Mouse (Mus musculus) lung, adult 18-20 months (tissue): Measurements from ENCODE around the gene Sdhc.
"Not testable (repeated sequence)": the region's sequence is repeated elsewhere in the genome, so short reads cannot be mapped to it uniquely, and the experiment has no call there.

Source experiments
- DNase-seq, 2 experiments: peaks; one replicate each; pipeline ENCODE4 v3.0.0; 2022; ENCODE audit warnings: mixed read lengths in 2 of 2

Sdhc gene

DNA sequence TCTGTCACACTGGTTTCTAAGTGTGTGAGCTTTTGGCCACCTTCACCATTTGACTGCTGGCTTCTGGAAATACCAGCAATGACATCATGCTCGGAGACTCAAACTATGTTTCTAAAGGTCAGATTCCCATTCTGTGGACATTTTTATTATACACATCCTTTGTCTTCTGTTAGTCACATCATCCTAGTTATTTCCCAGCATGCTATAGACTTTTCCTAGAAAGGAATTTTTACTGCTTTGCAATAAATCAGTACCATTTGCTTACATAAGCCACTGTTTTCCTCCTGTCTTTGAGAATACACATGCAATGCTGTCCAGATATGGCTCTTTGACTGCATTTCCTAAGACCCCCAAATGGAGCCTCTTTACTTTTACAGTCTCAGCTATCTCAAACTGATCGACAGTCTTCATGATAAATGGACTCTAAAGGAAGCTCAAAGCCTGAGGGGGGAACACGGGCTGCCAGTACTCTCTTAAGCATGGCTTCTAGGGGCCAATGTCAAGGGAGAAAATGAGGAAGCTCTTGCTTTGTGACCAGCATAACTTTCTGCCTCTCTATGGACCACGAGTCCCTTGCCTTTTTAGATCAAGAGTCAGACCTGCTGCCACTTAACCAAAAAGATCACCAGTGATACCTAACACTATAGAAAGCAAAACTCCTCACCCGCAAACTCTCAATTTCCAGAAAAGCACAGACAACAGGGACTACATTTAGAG is 15.4 kb upstream of the Sdhc start:
- no peak for DNase-seq

DNA sequence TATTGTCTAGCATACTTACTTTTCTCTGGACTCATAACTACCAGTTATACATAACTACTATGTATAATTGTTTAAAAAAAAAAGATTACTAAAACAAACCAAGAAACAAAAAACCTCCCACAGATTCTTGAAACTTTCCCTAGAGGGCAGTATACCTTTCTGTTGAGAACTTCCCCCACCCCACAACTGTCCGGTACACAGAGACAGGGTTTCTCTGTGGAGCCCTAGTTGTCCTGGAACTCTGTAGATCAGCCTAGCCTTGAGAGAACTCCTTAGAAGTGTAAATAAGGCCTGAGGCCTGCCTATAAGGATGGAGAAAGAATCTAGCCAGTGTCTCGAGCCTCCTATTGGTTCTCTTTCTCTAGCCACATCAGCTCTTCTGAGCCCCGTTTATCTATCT is 13.9 kb upstream of the Sdhc start:
- no peak for DNase-seq

DNA sequence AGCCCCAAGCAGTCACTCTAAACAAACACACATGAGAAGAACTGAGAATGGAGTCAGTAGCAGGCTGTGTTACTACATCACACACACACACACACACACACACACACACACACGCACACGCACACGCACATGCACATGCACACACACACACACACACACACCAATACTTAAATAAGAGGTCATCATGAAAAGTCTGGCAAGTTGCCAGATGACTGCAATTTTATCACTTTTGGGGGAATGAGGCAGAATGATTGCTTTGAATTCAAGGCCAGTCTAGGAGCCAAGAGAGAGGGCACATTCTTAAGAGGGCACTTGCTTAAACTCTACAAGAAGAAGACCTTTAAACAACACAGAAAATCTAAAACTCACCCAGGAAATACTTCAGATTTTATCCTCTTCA is 12.1 kb upstream of the Sdhc start:
- no peak for DNase-seq

DNA sequence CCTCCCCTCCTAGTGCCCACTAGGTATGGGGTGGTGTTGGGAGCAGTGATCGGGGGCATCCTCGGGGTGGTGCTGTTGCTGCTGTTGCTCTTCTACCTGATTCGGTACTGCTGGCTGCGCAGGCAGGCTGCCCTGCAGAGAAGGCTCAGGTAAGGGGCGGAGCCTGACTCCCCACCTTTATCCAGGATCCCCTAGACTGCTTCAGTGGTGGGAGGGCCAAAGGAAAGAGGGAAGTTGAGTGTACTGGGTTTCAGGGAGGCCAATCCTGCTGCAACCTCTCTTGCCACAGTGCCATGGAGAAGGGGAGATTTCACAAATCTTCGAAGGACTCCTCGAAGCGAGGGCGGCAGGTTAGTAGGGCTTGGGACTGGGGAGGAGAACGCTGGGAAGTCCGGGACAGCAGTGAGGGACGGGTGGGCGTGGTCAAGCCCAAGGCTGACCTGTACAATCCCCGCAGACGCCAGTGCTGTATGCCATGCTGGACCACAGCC is 9.1 kb upstream of the Sdhc start:
- DNase-seq: peak; percentile 62 to 73

DNA sequence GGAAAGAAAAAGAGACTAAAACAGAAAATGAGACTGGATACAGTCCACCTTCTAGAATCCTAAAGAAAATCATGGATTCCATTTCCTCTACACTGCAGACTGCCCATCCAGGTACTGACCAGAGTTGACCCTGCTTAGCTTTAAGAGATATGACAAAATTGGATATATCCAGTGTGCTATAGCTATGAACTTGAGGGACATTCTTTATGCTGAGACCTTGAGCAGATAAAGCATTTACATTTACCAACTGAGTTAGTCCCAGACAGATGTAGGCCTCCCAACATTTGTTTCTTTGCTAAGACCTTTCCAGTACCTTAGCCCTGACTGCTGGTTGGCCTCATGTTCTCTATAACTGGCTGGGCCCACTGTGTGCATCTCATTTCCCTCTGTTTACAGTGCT is 7.6 kb upstream of the Sdhc start:
- no peak for DNase-seq

DNA sequence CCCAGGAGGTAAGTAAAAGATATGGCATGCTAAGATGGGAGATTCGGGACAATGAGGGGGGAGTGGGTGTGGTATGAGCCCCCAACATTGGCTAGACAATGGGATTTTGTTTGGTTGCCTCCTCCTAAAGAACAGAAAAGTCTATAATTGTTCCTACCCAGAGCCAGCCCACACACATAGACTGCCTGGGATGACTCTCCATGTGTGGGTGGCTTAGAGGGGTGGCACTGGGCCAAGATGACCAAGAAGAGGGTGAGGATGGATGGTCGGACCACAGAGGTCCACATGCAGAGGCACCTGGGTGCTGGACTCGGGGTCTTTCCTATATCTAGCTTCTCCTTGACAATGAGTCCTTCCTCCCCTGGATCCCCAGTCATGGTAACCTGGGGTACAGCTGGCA is 6.2 kb upstream of the Sdhc start:
- DNase-seq: no peak

DNA sequence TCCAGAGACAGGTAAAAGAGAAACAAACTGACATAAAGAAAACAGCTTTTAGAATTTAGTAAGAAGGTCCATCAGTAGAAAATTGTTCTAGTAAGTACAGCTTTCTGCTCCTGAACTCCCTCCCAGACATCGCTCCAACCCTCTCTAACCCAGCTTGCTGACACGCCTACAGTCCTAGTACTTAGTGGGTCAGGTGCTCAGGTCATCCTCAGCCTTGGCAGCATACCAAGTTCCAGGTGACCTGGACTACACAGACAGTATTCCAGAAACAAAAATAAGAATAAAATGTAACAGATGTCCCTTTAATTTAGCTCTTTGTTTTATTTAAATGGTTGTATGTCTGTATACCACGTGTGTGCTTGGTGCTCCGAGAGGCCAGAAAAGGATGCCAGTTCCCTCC is 1.6 kb upstream of the Sdhc start:
- peak; percentile 18 to 22 for DNase-seq

DNA sequence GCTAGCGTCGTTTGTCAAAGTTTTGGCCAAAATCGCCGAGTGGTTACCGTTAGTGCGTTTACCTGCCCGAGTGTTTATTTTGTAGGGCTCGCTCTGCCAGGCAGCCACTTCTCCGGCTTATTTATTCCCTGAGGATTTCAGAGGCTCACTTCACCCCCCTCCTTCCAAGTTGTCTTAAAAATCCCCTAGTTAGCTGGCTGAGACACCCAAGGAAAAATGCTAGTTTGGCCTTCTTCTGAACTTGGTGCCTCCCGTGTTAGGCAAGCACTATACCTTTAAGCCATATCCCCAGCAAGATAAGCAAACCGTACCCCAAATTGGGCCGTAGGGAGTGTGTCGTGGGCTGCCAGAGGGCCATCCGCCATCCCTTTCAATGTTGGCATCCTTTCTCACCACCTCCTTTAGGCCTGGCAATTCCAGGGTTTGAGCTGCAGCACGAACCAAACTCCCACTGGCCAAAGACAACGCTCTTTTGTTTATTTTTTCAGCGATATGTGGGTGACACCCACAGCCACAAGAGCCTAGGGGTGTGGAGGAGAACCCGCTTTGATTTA is 512 bp upstream of the Sdhc start:
- peak; percentile 5 to 12 for DNase-seq

DNA sequence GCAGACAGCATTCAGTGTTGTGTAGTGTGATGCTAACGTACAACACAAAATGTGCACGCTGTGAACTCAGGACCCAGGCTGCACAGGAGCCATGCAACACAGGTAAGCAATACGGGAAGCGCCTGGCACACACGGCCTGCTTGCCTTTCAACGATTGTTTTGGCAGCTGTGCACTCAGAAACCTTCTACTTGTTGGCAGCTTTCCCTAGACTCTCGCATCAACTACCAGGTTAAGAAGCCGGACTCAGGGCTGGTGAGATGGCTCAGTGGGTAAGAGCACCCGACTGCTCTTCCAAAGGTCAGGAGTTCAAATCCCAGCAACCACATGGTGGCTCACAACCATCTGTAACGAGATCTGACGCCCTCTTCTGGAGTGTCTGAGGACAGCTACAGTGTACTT is 7.4 kb downstream of the Sdhc start:
- peak; percentile 11 to 23 for DNase-seq

DNA sequence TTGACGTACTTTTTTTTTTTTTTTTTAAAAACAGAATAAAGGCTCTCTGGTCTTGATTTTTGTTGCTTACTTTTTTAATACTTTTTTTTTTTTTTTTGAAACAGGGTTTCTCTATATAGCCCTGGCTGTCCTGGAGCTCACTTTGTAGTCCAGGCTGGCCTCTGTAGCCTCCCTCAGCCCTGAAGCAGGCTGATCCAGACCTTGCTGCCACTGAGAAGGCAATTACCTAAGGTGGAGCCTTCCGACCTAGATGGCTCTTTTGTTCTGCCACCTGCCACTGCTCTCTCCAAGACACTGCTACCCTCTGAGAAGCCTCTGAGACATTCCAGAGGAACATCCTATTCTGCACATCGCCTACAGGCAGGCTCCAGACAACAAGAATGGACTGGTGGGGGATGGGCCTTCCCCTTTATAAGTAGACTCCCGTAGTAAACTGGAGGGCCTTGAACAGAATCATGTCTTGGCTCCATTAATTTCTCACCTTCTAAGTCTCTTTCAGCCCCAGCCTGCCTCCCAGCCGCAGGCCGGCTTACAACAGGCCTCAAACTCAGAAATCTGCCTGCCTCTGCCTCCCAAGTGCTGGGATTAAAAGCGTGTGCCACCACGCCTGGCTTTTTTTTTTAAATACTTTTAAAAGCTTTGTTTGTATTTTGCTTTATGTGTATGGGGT is 12.8 kb downstream of the Sdhc start:
- DNase-seq: not testable (repeated sequence)

DNA sequence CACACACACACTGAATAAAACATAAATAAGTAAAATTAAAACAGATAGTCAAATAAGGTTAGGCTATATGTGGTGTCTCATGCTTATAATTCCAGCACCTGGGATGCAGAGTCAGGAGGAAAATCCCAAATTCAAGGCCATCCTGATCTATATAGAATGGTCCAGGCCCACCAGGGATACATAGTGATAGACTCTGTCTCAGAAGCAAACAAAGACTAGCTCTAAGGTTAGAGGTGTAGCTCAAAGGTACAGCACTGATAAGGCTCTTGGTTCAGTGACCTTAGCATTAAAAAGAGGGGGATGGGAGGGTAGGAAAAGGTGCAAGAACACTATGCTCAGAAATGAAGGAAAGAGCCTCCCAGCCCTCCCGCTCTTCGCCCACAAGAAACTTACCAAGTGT is 14.8 kb downstream of the Sdhc start:
- DNase-seq: no peak

DNA sequence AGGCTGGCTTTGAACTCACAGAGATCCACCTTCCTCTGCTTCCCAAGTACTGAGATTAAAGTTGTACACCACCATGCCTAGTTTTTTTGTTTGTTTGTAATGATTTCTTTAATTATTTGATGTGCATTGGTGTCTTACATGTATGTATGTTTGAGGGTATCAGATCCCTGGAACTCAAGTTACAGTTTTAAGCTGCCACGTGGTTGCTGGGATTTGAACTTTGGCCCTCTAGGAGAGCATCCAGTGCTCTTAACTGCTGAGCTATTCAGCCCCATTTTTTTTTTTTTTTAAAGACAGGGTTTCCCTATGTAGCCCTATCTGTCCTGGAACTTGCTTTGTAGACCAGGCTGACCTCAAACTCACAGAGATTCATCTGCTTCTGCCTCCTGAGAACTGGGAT is 19.4 kb downstream of the Sdhc start:
- DNase-seq: no peak

DNA sequence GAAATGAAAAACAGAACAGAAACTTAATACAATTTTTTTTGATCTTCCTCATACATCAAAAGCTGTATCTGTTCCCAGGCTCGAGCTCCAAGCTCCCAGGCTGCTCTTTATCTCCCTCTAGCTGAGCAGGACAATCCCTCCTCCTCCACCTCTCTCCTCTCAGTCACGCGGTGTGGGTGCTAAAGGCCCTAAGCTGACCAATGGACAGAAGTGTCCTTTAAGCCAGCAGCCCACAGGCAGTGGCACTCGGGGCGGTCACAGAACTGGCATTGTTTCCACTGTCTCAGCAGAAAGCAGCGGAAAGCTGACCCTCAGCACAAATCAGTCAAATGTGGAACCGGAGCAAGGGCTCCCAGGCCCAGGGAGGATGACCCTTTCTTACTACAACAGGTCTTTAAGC is 21.2 kb downstream of the Sdhc start:
- DNase-seq: peak; percentile 13 to 27

DNA sequence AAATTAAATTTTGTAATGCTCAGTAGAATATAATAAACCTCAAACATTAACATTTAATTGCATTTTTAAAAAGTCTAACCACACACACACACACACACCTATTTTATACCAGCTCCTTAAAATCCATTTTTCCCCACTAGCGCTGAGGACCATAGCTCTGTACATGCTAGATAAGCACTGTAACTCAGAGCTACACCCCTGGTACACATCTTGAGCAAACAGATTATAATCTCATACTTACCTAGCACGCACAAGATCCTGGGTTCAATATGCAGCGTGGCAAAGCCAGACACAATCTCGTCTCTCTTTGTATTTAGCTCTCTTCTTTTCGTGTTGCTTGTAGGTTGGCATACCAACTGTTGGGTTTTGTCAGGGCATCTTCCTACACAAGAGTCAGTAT is 26.0 kb downstream of the Sdhc start:
- no peak for DNase-seq

DNA sequence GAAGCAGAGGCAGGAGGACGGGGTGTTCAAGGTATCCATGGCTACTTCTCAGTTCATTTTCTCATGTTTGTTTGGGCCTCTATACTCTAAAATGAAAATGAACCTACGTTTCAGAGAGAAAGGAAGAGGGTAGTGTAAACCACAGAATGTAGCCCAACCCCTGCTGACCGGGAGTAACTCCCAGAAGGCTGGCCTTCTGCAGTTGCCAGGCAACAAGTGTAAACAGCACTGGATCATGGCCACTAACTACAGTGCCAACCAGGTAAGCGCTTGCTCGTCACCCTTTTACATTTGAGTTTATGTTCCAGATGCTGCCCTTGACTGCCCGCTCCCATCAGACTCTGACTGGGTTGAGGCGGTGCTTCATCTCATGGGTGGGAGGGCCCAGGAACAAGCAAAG is 27.5 kb downstream of the Sdhc start:
- DNase-seq: peak; percentile 64 to 76

DNA sequence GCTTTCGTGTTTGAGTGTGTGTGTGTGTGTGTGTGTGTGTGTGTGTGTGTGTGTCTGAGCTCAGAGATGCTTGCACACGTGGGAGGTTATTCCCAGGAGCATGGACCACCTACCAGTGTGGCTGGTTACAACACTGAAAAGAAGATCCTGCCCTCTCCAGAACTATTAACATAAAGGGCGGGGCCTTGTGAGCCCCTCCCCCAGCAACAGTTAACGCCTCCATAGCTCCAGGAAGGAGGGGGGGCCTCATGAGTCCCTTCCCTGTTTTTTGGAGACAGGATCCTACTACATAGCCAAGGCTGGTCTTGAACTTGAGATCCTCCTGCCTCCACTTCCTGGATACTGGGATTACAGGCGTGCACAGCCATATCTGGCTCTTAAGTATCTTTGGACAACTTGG is 28.6 kb downstream of the Sdhc start:
- DNase-seq: no peak

DNA sequence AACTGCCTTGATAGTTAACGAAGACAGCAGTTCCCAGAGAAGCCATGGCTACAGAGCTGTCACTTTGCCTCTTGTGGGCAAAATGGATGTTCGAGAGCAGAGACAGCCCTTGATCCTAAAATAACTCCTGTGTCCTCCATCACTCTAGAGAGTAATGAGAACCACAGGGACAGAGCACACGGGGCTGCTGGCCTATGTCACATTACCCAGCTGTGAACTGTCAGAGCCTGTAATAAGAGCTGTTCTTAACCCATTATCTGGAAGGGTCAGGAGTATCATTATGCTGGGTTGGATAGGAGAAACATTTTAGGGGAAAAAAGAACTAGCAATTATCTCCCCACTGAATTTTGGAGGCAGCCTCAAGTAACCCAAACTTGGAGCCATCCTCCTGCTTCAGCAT is 29.5 kb downstream of the Sdhc start:
- no peak for DNase-seq

DNA sequence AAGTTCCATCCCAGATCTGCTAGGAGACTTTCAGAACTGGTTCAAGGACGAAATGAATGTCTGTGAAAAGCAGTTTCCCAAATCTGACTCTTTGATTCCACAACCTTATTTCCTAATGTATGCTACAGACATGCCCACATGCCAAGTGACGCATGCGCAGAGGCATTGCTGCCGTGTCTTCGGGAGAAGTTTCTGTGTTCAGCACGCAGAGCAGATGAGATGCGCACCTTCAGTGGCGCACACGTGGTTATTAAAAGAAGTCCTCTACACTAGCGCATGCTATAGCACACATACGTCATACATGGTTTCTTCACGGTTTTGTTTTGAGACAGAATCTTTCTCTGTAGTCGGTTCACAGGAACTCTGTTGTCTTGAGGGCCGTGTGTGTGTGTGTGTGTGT is 31.0 kb downstream of the Sdhc start:
- no peak for DNase-seq

DNA sequence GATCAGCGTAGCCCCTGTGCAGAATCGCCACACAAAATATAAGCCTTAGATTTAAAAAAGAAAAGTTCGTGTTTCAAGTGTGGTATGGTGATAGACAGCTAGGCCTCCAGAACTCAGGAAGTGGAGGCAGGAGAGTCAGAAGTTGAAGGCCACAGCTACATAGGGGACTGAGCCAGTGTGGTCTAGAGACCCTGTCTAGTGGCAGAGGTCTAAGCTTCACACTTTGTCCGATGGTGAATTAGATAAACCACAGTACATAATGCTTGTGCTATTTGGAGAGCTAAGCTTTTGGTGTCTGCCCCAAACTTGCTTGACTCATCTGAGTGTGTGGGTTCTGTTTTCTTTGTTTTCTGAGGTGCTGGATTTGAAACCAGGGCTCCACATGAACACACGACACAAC is 31.4 kb downstream of the Sdhc start:
- no peak for DNase-seq

DNA sequence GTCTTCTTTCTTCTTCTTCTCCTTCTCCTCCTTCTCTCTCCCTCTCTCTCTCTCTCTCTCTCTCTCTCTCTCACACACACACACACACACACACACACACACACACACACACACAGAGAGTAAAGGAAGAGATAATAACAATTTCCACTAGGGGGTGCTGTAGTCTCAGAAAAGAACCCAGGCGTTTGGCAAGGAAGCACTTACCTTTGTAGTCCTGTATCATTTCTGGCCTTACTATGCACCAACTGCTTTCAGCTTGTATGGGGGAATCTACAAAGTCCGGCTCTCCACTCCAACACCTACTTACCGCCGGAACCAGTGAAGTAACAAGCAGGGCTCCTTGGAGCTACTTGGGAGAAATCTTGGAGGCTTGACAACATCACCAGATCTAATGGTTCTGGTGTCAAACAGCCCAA is 32.1 kb downstream of the Sdhc start:
- DNase-seq: peak; percentile 45 to 67

DNA sequence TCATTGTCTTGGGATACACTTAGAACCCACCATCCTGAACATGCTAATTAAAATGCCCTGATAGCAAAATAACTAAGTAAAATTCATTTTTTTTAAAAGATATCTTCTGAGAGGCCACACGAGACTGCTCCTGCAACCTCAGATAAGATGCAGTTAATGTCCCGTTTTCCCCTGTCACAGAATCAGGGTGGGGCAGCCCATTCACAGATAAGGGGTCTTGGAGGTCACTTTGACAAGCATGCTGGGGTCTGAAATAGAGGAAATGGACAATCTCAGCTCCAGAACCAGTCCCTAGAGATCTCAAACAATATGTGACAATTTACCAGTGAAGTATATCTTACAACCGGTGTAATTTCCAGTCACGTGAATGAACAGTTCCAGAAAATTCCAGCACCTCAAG is 34.1 kb downstream of the Sdhc start:
- no peak for DNase-seq

DNA sequence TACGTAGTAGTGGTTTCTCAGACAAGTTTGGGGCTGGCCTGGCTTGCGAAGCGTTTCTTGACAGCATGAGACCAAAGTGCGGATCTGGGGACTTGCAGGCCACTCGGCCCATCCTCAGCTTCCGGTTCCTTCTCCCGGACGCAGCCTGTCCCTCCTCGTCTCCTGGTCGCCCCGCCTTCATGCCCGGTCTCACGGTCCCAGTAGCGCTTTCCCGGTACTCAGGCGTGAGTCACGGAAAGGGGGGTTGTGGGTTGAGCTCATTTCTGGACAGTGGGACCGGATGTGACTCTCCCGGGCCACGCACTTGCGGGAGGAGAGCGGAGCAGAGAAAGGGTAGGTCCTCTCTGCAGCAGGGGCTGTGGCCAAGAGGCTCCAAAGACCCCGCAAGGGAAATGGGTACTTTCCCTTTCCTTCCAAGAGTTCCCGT is 36.5 kb downstream of the Sdhc start, which contains the start of gene Cfap126:
Gene Cfap126 (plus strand): TSS at position 46 of the 427 bp plus-strand sequence.
- peak; percentile 93 to 96 for DNase-seq

DNA sequence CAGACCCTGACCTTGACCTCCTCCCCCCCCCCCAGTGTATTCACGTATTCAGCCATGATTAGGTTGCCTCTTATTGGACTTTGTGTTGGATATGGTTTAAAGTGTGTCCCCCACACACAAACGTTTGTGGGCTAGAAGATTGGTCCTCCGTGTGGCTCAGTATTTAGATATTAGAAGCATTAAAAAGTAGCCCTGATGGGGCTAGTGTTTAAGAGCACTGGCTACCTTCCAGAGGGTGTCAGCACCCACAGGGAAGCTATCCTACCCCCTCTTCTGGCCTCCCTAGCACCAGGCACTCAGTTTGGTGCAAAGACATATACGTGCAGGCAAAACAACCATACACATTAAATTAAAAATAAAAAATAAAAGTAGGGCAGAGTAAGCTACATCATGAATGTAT is 37.4 kb downstream of the Sdhc start:
- DNase-seq: no peak
